Mouse (Mus musculus): Measurements from ENCODE around the gene Gm17349. TPM values are rescaled to one million over a fixed set of nuclear protein-coding genes. Genes with fewer than 3 reads are reported as not detected.

Gene Gm17349
- total RNA-seq, 1 experiment: 2.5 TPM

- Histone ChIP-seq H3K4me3 (ENCODE audit: insufficient read depth in 1 of 2, low read depth in 1 of 2, low read length in 2 of 2, poor library complexity in 1 of 2, severe bottlenecking in 1 of 2) (peak overlapping the region in 1 of 2 experiments; percentile 27; a peak in 1 of 4 replicates), H3K4me1 (ENCODE audit: control insufficient read depth in 2 of 2, insufficient read depth in 2 of 2, low read length in 2 of 2, poor library complexity in 1 of 2) (peaks cover 5 to 33% of the 10 kb centered on the region in 2 experiments; a peak in 3 of 4 replicates), H3K9ac (ENCODE audit: insufficient read depth, low read depth, low read length, poor library complexity, severe bottlenecking) (0 out of 2 replicates have a peak overlapping the region, but pooled peaks have one; percentile 28), H3K27ac (ENCODE audit: insufficient read depth, low read depth, low read length, poor library complexity, severe bottlenecking) (peak overlapping the region; percentile 79; the same call in 1 of the 2 replicates), H3K36me3 (ENCODE audit: control insufficient read depth, insufficient read depth, low read length, poor library complexity, severe bottlenecking) (no peaks in the 10 kb centered on the region), H3K9me3 (ENCODE audit: control insufficient read depth, insufficient read depth, low read depth, low read length) (no peaks in the 10 kb centered on the region)
- in situ Hi-C loops (cut with MboI; ENCODE audit: low sequenced_read_pairs in 2 of 2, unreplicated experiment in 2 of 2): no loop called here
- TF ChIP-seq HCFC1 (IDR thresholded peaks at IDR 0.05; ENCODE audit: borderline replicate concordance, insufficient read depth, low read length): no peak
- TF ChIP-seq ZC3H11A (IDR thresholded peaks at IDR 0.05; ENCODE audit: borderline replicate concordance, low read depth, low read length): no peak
- peak; percentile 72 for DNase-seq (ENCODE audit: low read depth, low spot score)
Measured at GRCm38 (mm10) chr15:99679008-99679407, 26.3 kb downstream of the Gm17349 start.

- H3K9ac ChIP-seq (ENCODE audit: insufficient read depth, low read depth, low read length, poor library complexity, severe bottlenecking): no peak overlapping the region; the same call in 1 of the 2 replicates
- H3K4me3 ChIP-seq (ENCODE audit: insufficient read depth in 1 of 2, low read depth in 1 of 2, low read length in 2 of 2, poor library complexity in 1 of 2, severe bottlenecking in 1 of 2): peak overlapping the region; percentile 18 to 47
- H3K4me1 ChIP-seq (ENCODE audit: control insufficient read depth in 2 of 2, insufficient read depth in 2 of 2, low read length in 2 of 2, poor library complexity in 1 of 2): peaks cover 2 to 30% of the 10 kb centered on the region in 2 experiments; a peak in 2 of 4 replicates
- TF ChIP-seq CHD2 (IDR thresholded peaks at IDR 0.05; ENCODE audit: low read depth, low read length): peak; percentile 43; the same call in 1 of the 2 replicates
- peak; percentile 61; the same call in 1 of the 2 replicates for TF ChIP-seq HCFC1 (IDR thresholded peaks at IDR 0.05; ENCODE audit: borderline replicate concordance, insufficient read depth, low read length)
- no peak for TF ChIP-seq MAFK (IDR thresholded peaks at IDR 0.05; ENCODE audit: insufficient read depth, low read depth, low read length)
- no peak for TF ChIP-seq ZNF384 (IDR thresholded peaks at IDR 0.05; ENCODE audit: low read depth, low read length)
- no peak for TF ChIP-seq ZC3H11A (IDR thresholded peaks at IDR 0.05; ENCODE audit: borderline replicate concordance, low read depth, low read length)
- no peaks in the 10 kb centered on the region for H3K36me3 ChIP-seq (ENCODE audit: control insufficient read depth, insufficient read depth, low read length, poor library complexity, severe bottlenecking)
- in situ Hi-C loops (cut with MboI; ENCODE audit: low sequenced_read_pairs in 2 of 2, unreplicated experiment in 2 of 2): no loop called here
- DNase-seq (ENCODE audit: low read depth, low spot score): peak; percentile 96
- peak overlapping the region; percentile 79; the same call in 1 of the 2 replicates for H3K27ac ChIP-seq (ENCODE audit: insufficient read depth, low read depth, low read length, poor library complexity, severe bottlenecking)
- no peaks in the 10 kb centered on the region for H3K9me3 ChIP-seq (ENCODE audit: control insufficient read depth, insufficient read depth, low read depth, low read length)
Measured at GRCm38 (mm10) chr15:99678063-99678800, 27.1 kb downstream of the Gm17349 start.

- in situ Hi-C loops (cut with MboI; ENCODE audit: low sequenced_read_pairs in 2 of 2, unreplicated experiment in 2 of 2): no loop called here
- Histone ChIP-seq H3K27ac (ENCODE audit: insufficient read depth, low read depth, low read length, poor library complexity, severe bottlenecking) (peak overlapping the region; percentile 17), H3K4me1 (ENCODE audit: control insufficient read depth in 2 of 2, insufficient read depth in 2 of 2, low read length in 2 of 2, poor library complexity in 1 of 2) (peaks cover 0 to 27% of the 10 kb centered on the region in 2 experiments; a peak in 2 of 4 replicates), H3K36me3 (ENCODE audit: control insufficient read depth, insufficient read depth, low read length, poor library complexity, severe bottlenecking) (no peaks in the 10 kb centered on the region), H3K4me3 (ENCODE audit: insufficient read depth in 1 of 2, low read depth in 1 of 2, low read length in 2 of 2, poor library complexity in 1 of 2, severe bottlenecking in 1 of 2) (peak overlapping the region in 1 of 2 experiments; percentile 2; a peak in 2 of 4 replicates), H3K9me3 (ENCODE audit: control insufficient read depth, insufficient read depth, low read depth, low read length) (no peaks in the 10 kb centered on the region), H3K9ac (ENCODE audit: insufficient read depth, low read depth, low read length, poor library complexity, severe bottlenecking) (peak overlapping the region; percentile 29; the same call in 1 of the 2 replicates)
- TF ChIP-seq MAFK (IDR thresholded peaks at IDR 0.05; ENCODE audit: insufficient read depth, low read depth, low read length) (no peak), ZNF384 (IDR thresholded peaks at IDR 0.05; ENCODE audit: low read depth, low read length) (no peak), ZC3H11A (IDR thresholded peaks at IDR 0.05; ENCODE audit: borderline replicate concordance, low read depth, low read length) (no peak), CHD2 (IDR thresholded peaks at IDR 0.05; ENCODE audit: low read depth, low read length) (no peak), HCFC1 (IDR thresholded peaks at IDR 0.05; ENCODE audit: borderline replicate concordance, insufficient read depth, low read length) (no peak)
- no peak for DNase-seq (ENCODE audit: low read depth, low spot score)
Measured at GRCm38 (mm10) chr15:99677089-99677488, 28.2 kb downstream of the Gm17349 start.

- DNase-seq (ENCODE audit: low read depth, low spot score): no peak
- Histone ChIP-seq H3K27ac (ENCODE audit: insufficient read depth, low read depth, low read length, poor library complexity, severe bottlenecking) (no peak overlapping the region), H3K9ac (ENCODE audit: insufficient read depth, low read depth, low read length, poor library complexity, severe bottlenecking) (no peak overlapping the region), H3K4me3 (ENCODE audit: insufficient read depth in 1 of 2, low read depth in 1 of 2, low read length in 2 of 2, poor library complexity in 1 of 2, severe bottlenecking in 1 of 2) (no peak overlapping the region), H3K4me1 (ENCODE audit: control insufficient read depth in 2 of 2, insufficient read depth in 2 of 2, low read length in 2 of 2, poor library complexity in 1 of 2) (peaks cover 0 to 26% of the 10 kb centered on the region in 2 experiments; a peak in 2 of 4 replicates), H3K36me3 (ENCODE audit: control insufficient read depth, insufficient read depth, low read length, poor library complexity, severe bottlenecking) (no peaks in the 10 kb centered on the region), H3K9me3 (ENCODE audit: control insufficient read depth, insufficient read depth, low read depth, low read length) (no peaks in the 10 kb centered on the region)
- in situ Hi-C loops (cut with MboI; ENCODE audit: low sequenced_read_pairs in 2 of 2, unreplicated experiment in 2 of 2): no loop called here
- TF ChIP-seq ZC3H11A (IDR thresholded peaks at IDR 0.05; ENCODE audit: borderline replicate concordance, low read depth, low read length) (no peak), CHD2 (IDR thresholded peaks at IDR 0.05; ENCODE audit: low read depth, low read length) (no peak), HCFC1 (IDR thresholded peaks at IDR 0.05; ENCODE audit: borderline replicate concordance, insufficient read depth, low read length) (no peak), MAFK (IDR thresholded peaks at IDR 0.05; ENCODE audit: insufficient read depth, low read depth, low read length) (no peak), ZNF384 (IDR thresholded peaks at IDR 0.05; ENCODE audit: low read depth, low read length) (no peak)
Measured at GRCm38 (mm10) chr15:99674866-99675265, 30.4 kb downstream of the Gm17349 start.
